ENCODE assay signal across 9 mouse cellular contexts in the genomic region with DNA sequence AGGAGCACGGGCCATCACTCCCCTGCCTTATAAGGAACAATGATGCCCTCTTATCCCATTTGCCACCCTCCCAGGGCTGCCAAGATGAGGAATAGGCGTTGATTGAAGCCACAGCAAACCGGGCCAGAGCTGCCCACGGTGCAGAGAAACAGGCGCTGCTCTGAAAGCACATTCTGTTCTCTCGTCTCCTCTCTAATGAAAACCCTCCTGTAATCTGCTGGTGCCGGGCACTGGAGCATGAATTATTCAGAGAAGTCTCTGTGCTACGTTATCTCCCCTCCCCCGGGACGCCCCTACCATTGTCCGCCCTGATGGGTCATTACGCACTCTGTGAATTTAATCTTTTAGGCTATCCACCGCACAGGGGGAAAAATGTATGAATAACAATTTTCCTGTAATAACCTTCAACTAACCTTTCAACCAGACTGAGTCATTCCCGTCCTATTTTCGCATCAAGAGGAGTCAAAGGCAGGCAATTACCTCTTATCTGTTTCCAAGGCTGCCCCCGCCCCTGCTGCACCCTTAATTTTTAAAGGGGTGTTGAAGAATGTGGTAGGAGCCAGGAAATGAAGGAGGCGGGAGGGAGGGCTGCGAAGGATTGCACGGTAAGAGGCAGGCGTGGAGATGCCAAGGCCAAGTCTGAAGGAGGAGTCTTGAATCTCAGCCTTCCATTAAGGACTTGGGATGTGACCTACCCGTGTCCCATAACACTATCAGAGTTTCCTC.
DNase-seq lines count a peak whose midpoint lies in the region; ATAC-seq and TF ChIP-seq lines count a peak whose summit lies in the region.
"Had no signal": no experiment of that assay in that cellular context is flagged by ENCODE, and none has a peak within 500 bp of the region (broad histone marks: within the 10 kb centered on the region; RNA-seq: fewer than 3 reads in every experiment).

No protein-coding gene starts in this region.

- H3K4me3 ChIP-seq in heart, postnatal 0 days (ENCODE audit: low read depth, low read length): no peak overlapping the region
- no peak overlapping the region for H3K4me3 ChIP-seq in heart, adult 2 months
- no peak overlapping the region for H3K4me3 ChIP-seq in forebrain, embryonic 12.5 days (replicated peaks)
- no peak overlapping the region for H3K4me3 ChIP-seq in neural tube, embryonic 11.5 days (ENCODE audit: low read depth, low read length)
- H3K4me3 ChIP-seq: liver, embryonic 15.5 days had no signal

- no peak overlapping the region for H3K4me2 ChIP-seq in heart, postnatal 0 days (ENCODE audit: low read depth, low read length)
- peak overlapping the region; percentile 35 for H3K4me2 ChIP-seq in forebrain, embryonic 12.5 days
- H3K4me2 ChIP-seq in neural tube, embryonic 11.5 days (ENCODE audit: low read depth): no peak overlapping the region
- H3K4me2 ChIP-seq: liver, embryonic 15.5 days had no signal

- DNase-seq in heart, postnatal 0 days (ENCODE audit: low spot score): peak; percentile 18
- no peak for DNase-seq in heart, adult 2 months
- DNase-seq in layer of hippocampus, adult 9-10 months (ENCODE audit: low spot score): peak; percentile 57
- peak; percentile 81 for DNase-seq in neural tube, embryonic 11.5 days (ENCODE audit: low spot score)
- DNase-seq in urinary bladder, postnatal 4 days (ENCODE audit: low spot score in 2 of 2): no peak
- DNase-seq in gastrocnemius, postnatal 10 days: no peak

- intact Hi-C loops in heart, adult 2 months (cut with DNase I): no loop called here

- H3K9ac ChIP-seq in heart, postnatal 0 days (replicated peaks; ENCODE audit: low read depth, low read length): no peak overlapping the region
- no peak overlapping the region for H3K9ac ChIP-seq in heart, adult 2 months (ENCODE audit: low read depth, low read length)
- no peak overlapping the region for H3K9ac ChIP-seq in forebrain, embryonic 12.5 days
- no peak overlapping the region; the same call in 1 of the 2 replicates for H3K9ac ChIP-seq in neural tube, embryonic 11.5 days (ENCODE audit: low read length)
- H3K9ac ChIP-seq: liver, embryonic 15.5 days had no signal

- no peak for TF ChIP-seq CTCF in heart, postnatal 0 days (IDR thresholded peaks at IDR 0.05; ENCODE audit: low read depth)
- no peak for TF ChIP-seq CTCF in heart, adult 2 months (IDR thresholded peaks at IDR 0.05)

- no peak overlapping the region for H3K27ac ChIP-seq in heart, postnatal 0 days (ENCODE audit: low read depth)
- no peak overlapping the region for H3K27ac ChIP-seq in heart, adult 2 months
- peak overlapping the region; percentile 88 for H3K27ac ChIP-seq in forebrain, embryonic 12.5 days
- H3K27ac ChIP-seq in neural tube, embryonic 11.5 days (ENCODE audit: low read depth, low read length): peak overlapping the region; percentile 79
- H3K27ac ChIP-seq: liver, embryonic 15.5 days had no signal

- H3K4me1 ChIP-seq in heart, postnatal 0 days (ENCODE audit: control insufficient read depth, insufficient read depth): no peaks in the 10 kb centered on the region
- H3K4me1 ChIP-seq in heart, adult 2 months (ENCODE audit: control insufficient read depth, insufficient read depth, low read length): no peaks in the 10 kb centered on the region
- peaks cover 25% of the 10 kb centered on the region for H3K4me1 ChIP-seq in forebrain, embryonic 12.5 days
- H3K4me1 ChIP-seq in neural tube, embryonic 11.5 days (ENCODE audit: control insufficient read depth, insufficient read depth, low read length): peaks cover 9% of the 10 kb centered on the region
- H3K4me1 ChIP-seq: liver, embryonic 15.5 days had no signal

- H3K79me2 ChIP-seq in heart, adult 2 months (replicated peaks; ENCODE audit: control insufficient read depth, insufficient read depth, low read length): no peaks in the 10 kb centered on the region

- H3K9me3 ChIP-seq in heart, postnatal 0 days (replicated peaks; ENCODE audit: control insufficient read depth, low read length): no peaks in the 10 kb centered on the region; the same call in 1 of the 2 replicates
- H3K9me3 ChIP-seq in forebrain, embryonic 12.5 days: 0 out of 2 replicates have a peak, but pooled peaks cover 5% of the 10 kb centered on the region
- no peaks in the 10 kb centered on the region for H3K9me3 ChIP-seq in neural tube, embryonic 11.5 days (ENCODE audit: control insufficient read depth, low read length)
- H3K9me3 ChIP-seq: liver, embryonic 15.5 days had no signal

- ATAC-seq in heart, postnatal 0 days (ENCODE audit: insufficient read depth, low read depth): peak; percentile 11; the same call in 1 of the 2 replicates
- ATAC-seq in forebrain, embryonic 12.5 days (ENCODE audit: low FRiP score): peak; percentile 88
- ATAC-seq in neural tube, embryonic 11.5 days (ENCODE audit: insufficient read depth, low FRiP score, low TSS enrichment): peak; percentile 41
- ATAC-seq in megakaryocyte progenitor cell, adult 5-6 weeks (replicated peaks; ENCODE audit: poor library complexity): no peak

- 30% methylated on average over 21 of the region's 21 CpGs for WGBS in heart, postnatal 0 days
- WGBS in heart, adult 2 months: 29% methylated on average over 21 of the region's 21 CpGs
- 16% methylated on average over 21 of the region's 21 CpGs for whole genome bisulfite sequencing in forebrain, embryonic 12.5 days
- 43% methylated on average over 21 of the region's 21 CpGs for WGBS in neural tube, embryonic 11.5 days

- TF ChIP-seq POLR2A in heart, adult 2 months (IDR thresholded peaks at IDR 0.05; ENCODE audit: insufficient read depth, low read depth, low read length): no peak

- H3K27me3 ChIP-seq in heart, postnatal 0 days (ENCODE audit: control insufficient read depth, insufficient read depth, low read length): peaks cover 24% of the 10 kb centered on the region
- H3K27me3 ChIP-seq in heart, adult 2 months (ENCODE audit: control insufficient read depth, insufficient read depth, low read length): no peaks in the 10 kb centered on the region
- peaks cover 8% of the 10 kb centered on the region; the same call in 1 of the 2 replicates for H3K27me3 ChIP-seq in forebrain, embryonic 12.5 days
- H3K27me3 ChIP-seq in neural tube, embryonic 11.5 days (ENCODE audit: control insufficient read depth, insufficient read depth, low read length): no peaks in the 10 kb centered on the region

- TF ChIP-seq EP300 in heart, postnatal 0 days (IDR thresholded peaks at IDR 0.05; ENCODE audit: low read depth): no peak
- no peak for TF ChIP-seq EP300 in heart, adult 2 months (IDR thresholded peaks at IDR 0.05; ENCODE audit: insufficient read depth, low read depth, low read length)

- no peaks in the 10 kb centered on the region for H3K36me3 ChIP-seq in heart, postnatal 0 days (replicated peaks; ENCODE audit: control insufficient read depth, insufficient read depth, low read length)
- no peaks in the 10 kb centered on the region for H3K36me3 ChIP-seq in heart, adult 2 months (ENCODE audit: control insufficient read depth, insufficient read depth, low read length)
- no peaks in the 10 kb centered on the region for H3K36me3 ChIP-seq in forebrain, embryonic 12.5 days (replicated peaks)
- no peaks in the 10 kb centered on the region for H3K36me3 ChIP-seq in neural tube, embryonic 11.5 days (ENCODE audit: control insufficient read depth, insufficient read depth, low read length)
- H3K36me3 ChIP-seq: liver, embryonic 15.5 days had no signal

Comparison
In these comparisons a context has a peak if more than half of its experiments do, and no peak if none do; other contexts are left out.
1. DNase-seq: peak in heart, postnatal 0 days (single experiment), layer of hippocampus, adult 9-10 months (single experiment) and neural tube, embryonic 11.5 days (single experiment); none in heart, adult 2 months (0 of 2), urinary bladder, postnatal 4 days (0 of 2) and gastrocnemius, postnatal 10 days (single experiment).
2. H3K27ac ChIP-seq: peak in forebrain, embryonic 12.5 days (single experiment) and neural tube, embryonic 11.5 days (single experiment); none in heart, postnatal 0 days (single experiment) and heart, adult 2 months (single experiment).